Comparison of ENCODE assay signal across 28 mouse cellular contexts in genomic region chr8:57577301-57577700, GRCm38 (mm10).
DNase-seq lines count a peak whose midpoint lies in the region; ATAC-seq and TF ChIP-seq lines count a peak whose summit lies in the region.
"Had no signal": no experiment of that assay in that cellular context is flagged by ENCODE, and none has a peak within 500 bp of the region (broad histone marks: within the 10 kb centered on the region; RNA-seq: fewer than 3 reads in every experiment).

No protein-coding gene starts in this region.

- no peak overlapping the region for H3K4me3 ChIP-seq in liver, embryonic 14.5 days (ENCODE audit: insufficient read depth in 1 of 2, low read depth in 2 of 2, low read length in 2 of 2)
- H3K4me3 ChIP-seq in liver, postnatal 0 days (ENCODE audit: low read depth, low read length): no peak overlapping the region
- H3K4me3 ChIP-seq: forebrain, embryonic 13.5 days; hindbrain, embryonic 13.5 days; lung, embryonic 15.5 days; midbrain, embryonic 10.5 days; midbrain, embryonic 15.5 days; neural tube, embryonic 13.5 days had no signal

- H3K9ac ChIP-seq in liver, embryonic 14.5 days (replicated peaks): no peak overlapping the region
- no peak overlapping the region for H3K9ac ChIP-seq in liver, postnatal 0 days (replicated peaks)
- H3K9ac ChIP-seq: forebrain, embryonic 13.5 days; hindbrain, embryonic 13.5 days; lung, embryonic 15.5 days; midbrain, embryonic 15.5 days; neural tube, embryonic 13.5 days had no signal

- no peak for TF ChIP-seq CTCF in liver, embryonic 14.5 days (IDR thresholded peaks at IDR 0.05; ENCODE audit: low read depth)
- TF ChIP-seq CTCF in liver, postnatal 0 days (IDR thresholded peaks at IDR 0.05; ENCODE audit: low read depth): no peak

- H3K4me1 ChIP-seq in liver, embryonic 14.5 days (replicated peaks; ENCODE audit: control insufficient read depth in 2 of 2, insufficient read depth in 2 of 2, low read length in 1 of 2): peaks cover 12 to 32% of the 10 kb centered on the region in 2 experiments
- H3K4me1 ChIP-seq in liver, postnatal 0 days (ENCODE audit: insufficient read depth): peaks cover 16% of the 10 kb centered on the region

- H3K36me3 ChIP-seq in liver, embryonic 14.5 days (replicated peaks; ENCODE audit: control insufficient read depth, insufficient read depth, low read depth): no peaks in the 10 kb centered on the region
- no peaks in the 10 kb centered on the region for H3K36me3 ChIP-seq in liver, postnatal 0 days (replicated peaks; ENCODE audit: insufficient read depth, low read length)
- H3K36me3 ChIP-seq: hindbrain, embryonic 13.5 days; lung, embryonic 15.5 days; midbrain, embryonic 15.5 days; neural tube, embryonic 13.5 days had no signal

- no peaks in the 10 kb centered on the region for H3K27me3 ChIP-seq in liver, embryonic 14.5 days (ENCODE audit: control insufficient read depth, insufficient read depth, low read length)
- no peaks in the 10 kb centered on the region for H3K27me3 ChIP-seq in liver, postnatal 0 days (ENCODE audit: insufficient read depth, low read length)
- H3K27me3 ChIP-seq: forebrain, embryonic 13.5 days; hindbrain, embryonic 13.5 days; lung, embryonic 15.5 days; midbrain, embryonic 15.5 days; neural tube, embryonic 13.5 days; Patski had no signal

- H3K4me2 ChIP-seq in liver, embryonic 14.5 days (ENCODE audit: low read depth): 0 out of 2 replicates have a peak overlapping the region, but pooled peaks have one; percentile 11
- no peak overlapping the region for H3K4me2 ChIP-seq in liver, postnatal 0 days (ENCODE audit: low read depth, low read length)
- H3K4me2 ChIP-seq: forebrain, embryonic 13.5 days; heart, embryonic 11.5 days; hindbrain, embryonic 13.5 days; lung, embryonic 15.5 days; midbrain, embryonic 15.5 days; neural tube, embryonic 13.5 days had no signal

- no peak for TF ChIP-seq EP300 in liver, embryonic 14.5 days (IDR thresholded peaks at IDR 0.05; ENCODE audit: low read depth)
- no peak for TF ChIP-seq EP300 in liver, postnatal 0 days (IDR thresholded peaks at IDR 0.05; ENCODE audit: low read depth)

- no peak for DNase-seq in liver, embryonic 14.5 days (ENCODE audit: low read depth in 3 of 3, low spot score in 3 of 3)
- DNase-seq in liver, postnatal 0 days: no peak
- peak; percentile 38 for DNase-seq in A20 (ENCODE audit: low read depth, low spot score)
- DNase-seq in B cell, adult 2 months: peak; percentile 12 to 21
- DNase-seq in induced T-regulatory cell, adult 2 months (ENCODE audit: low read depth): peak; percentile 62
- DNase-seq in lung, postnatal 25 days (ENCODE audit: low spot score): no peak
- DNase-seq in layer of hippocampus, postnatal 10 days (ENCODE audit: low spot score in 2 of 2): no peak
- DNase-seq in cerebellum, adult 18-20 months: no peak
- DNase-seq: adrenal gland, postnatal 10 days; cerebellum, adult 9-10 months; cerebellum, postnatal 36 days; gastrocnemius, postnatal 25 days; heart, adult 11 months; heart, postnatal 4 days; kidney, adult 11 months; kidney, postnatal 14 days; layer of hippocampus, adult 9-11 months; lung, postnatal 4 days; right cerebral cortex, postnatal 4 days had no signal

- no peak for ATAC-seq in liver, embryonic 14.5 days (ENCODE audit: insufficient read depth)
- ATAC-seq in liver, postnatal 0 days: no peak
- ATAC-seq: forebrain, embryonic 13.5 days; inflammation-experienced regulatory T-cells, adult 6 months; midbrain, embryonic 15.5 days; Patski had no signal

- no peaks in the 10 kb centered on the region for H3K9me3 ChIP-seq in liver, embryonic 14.5 days (ENCODE audit: control insufficient read depth, low read length)
- no peaks in the 10 kb centered on the region for H3K9me3 ChIP-seq in liver, postnatal 0 days (ENCODE audit: low read length)
- H3K9me3 ChIP-seq: forebrain, embryonic 13.5 days; hindbrain, embryonic 13.5 days; lung, embryonic 15.5 days; midbrain, embryonic 10.5 days; midbrain, embryonic 15.5 days; neural tube, embryonic 13.5 days had no signal

- WGBS in liver, embryonic 14.5 days (ENCODE audit: insufficient replicate concordance): 49% methylated on average over 5 of the region's 5 CpGs
- WGBS in liver, postnatal 0 days (ENCODE audit: insufficient replicate concordance): 52% methylated on average over 5 of the region's 5 CpGs

- no peak overlapping the region for H3K27ac ChIP-seq in liver, embryonic 14.5 days
- H3K27ac ChIP-seq in liver, postnatal 0 days (ENCODE audit: low read depth): no peak overlapping the region
- H3K27ac ChIP-seq: forebrain, embryonic 13.5 days; hindbrain, embryonic 13.5 days; lung, embryonic 15.5 days; midbrain, embryonic 10.5 days; midbrain, embryonic 15.5 days had no signal

Comparison
In these comparisons a context has a peak if more than half of its experiments do, and no peak if none do; other contexts are left out.
1. DNase-seq: peak in A20 (single experiment), B cell, adult 2 months (2 of 2) and induced T-regulatory cell, adult 2 months (single experiment); none in liver, embryonic 14.5 days (0 of 3), liver, postnatal 0 days (single experiment), lung, postnatal 25 days (single experiment), layer of hippocampus, postnatal 10 days (0 of 2) and cerebellum, adult 18-20 months (0 of 2).